In genomic region chr4:138311595-138311994, GRCm38 (mm10) we compare ENCODE assay signal across 8 mouse cellular contexts. TPM values are rescaled to one million over a fixed set of nuclear protein-coding genes. Genes with fewer than 3 reads are reported as not detected.
A peak's percentile ranks its signal among the peaks of the same experiment; 100 is the strongest.
DNase-seq lines count a peak whose midpoint lies in the region; ATAC-seq and TF ChIP-seq lines count a peak whose summit lies in the region.

No protein-coding gene starts in this region.

- no peak overlapping the region for H3K27ac ChIP-seq in neural tube, embryonic 14.5 days (ENCODE audit: low read depth, low read length)
- H3K27ac ChIP-seq in neural tube, embryonic 15.5 days (replicated peaks) = no peak overlapping the region
- H3K27ac ChIP-seq in embryonic fibroblast, embryonic 13.5 days (ENCODE audit: insufficient read depth, low read length) = no peak overlapping the region
- peak overlapping the region; percentile 21; the same call in 1 of the 2 replicates for H3K27ac ChIP-seq in intestine, postnatal 0 days (ENCODE audit: low read depth, low read length)

- no peak overlapping the region for H3K4me2 ChIP-seq in neural tube, embryonic 14.5 days (ENCODE audit: low read depth, low read length)
- H3K4me2 ChIP-seq in neural tube, embryonic 15.5 days = no peak overlapping the region
- no peak overlapping the region for H3K4me2 ChIP-seq in intestine, postnatal 0 days (replicated peaks; ENCODE audit: low read depth)

- peak; percentile 61 for DNase-seq in adrenal gland, postnatal 10 days
- DNase-seq in lung, adult 18-20 months = peak; percentile 50 to 64
- peak; percentile 32 to 69 for DNase-seq in spleen, postnatal 10 days (ENCODE audit: low spot score in 2 of 2)
- DNase-seq in right cerebral cortex, postnatal 36 days (ENCODE audit: low spot score in 2 of 2) = no peak

- no peaks in the 10 kb centered on the region for H3K27me3 ChIP-seq in neural tube, embryonic 14.5 days (ENCODE audit: control insufficient read depth, insufficient read depth, low read length)
- no peaks in the 10 kb centered on the region for H3K27me3 ChIP-seq in neural tube, embryonic 15.5 days (replicated peaks)
- no peaks in the 10 kb centered on the region for H3K27me3 ChIP-seq in intestine, postnatal 0 days (replicated peaks; ENCODE audit: control insufficient read depth, insufficient read depth, low read length)

- no peaks in the 10 kb centered on the region for H3K9me3 ChIP-seq in neural tube, embryonic 14.5 days (ENCODE audit: control insufficient read depth, low read length)
- no peaks in the 10 kb centered on the region for H3K9me3 ChIP-seq in neural tube, embryonic 15.5 days (replicated peaks)
- no peaks in the 10 kb centered on the region for H3K9me3 ChIP-seq in intestine, postnatal 0 days (ENCODE audit: control insufficient read depth)

- no peaks in the 10 kb centered on the region for H3K4me1 ChIP-seq in neural tube, embryonic 14.5 days (ENCODE audit: control insufficient read depth, insufficient read depth, low read length)
- H3K4me1 ChIP-seq in neural tube, embryonic 15.5 days = peaks cover 11% of the 10 kb centered on the region
- H3K4me1 ChIP-seq in embryonic fibroblast, embryonic 13.5 days (ENCODE audit: control insufficient read depth, insufficient read depth, low read length) = no peaks in the 10 kb centered on the region
- no peaks in the 10 kb centered on the region for H3K4me1 ChIP-seq in intestine, postnatal 0 days (replicated peaks; ENCODE audit: control insufficient read depth, insufficient read depth, low read length)

- peaks cover 54% of the 10 kb centered on the region for H3K36me3 ChIP-seq in neural tube, embryonic 14.5 days (ENCODE audit: control insufficient read depth, insufficient read depth, low read length)
- peaks cover 83% of the 10 kb centered on the region for H3K36me3 ChIP-seq in neural tube, embryonic 15.5 days
- H3K36me3 ChIP-seq in intestine, postnatal 0 days (ENCODE audit: control insufficient read depth, insufficient read depth) = peaks cover 83% of the 10 kb centered on the region

- peak; percentile 86 for TF ChIP-seq CTCF in embryonic fibroblast, embryonic 13.5 days (IDR thresholded peaks at IDR 0.05; ENCODE audit: borderline replicate concordance, insufficient read depth, low read length)
- peak; percentile 92 for TF ChIP-seq CTCF in intestine, postnatal 0 days (IDR thresholded peaks at IDR 0.05; ENCODE audit: low read depth)

- 69% methylated on average over 8 of the region's 8 CpGs for WGBS in neural tube, embryonic 14.5 days
- WGBS in neural tube, embryonic 15.5 days = 71% methylated on average over 8 of the region's 8 CpGs
- WGBS in intestine, postnatal 0 days = 49% methylated on average over 8 of the region's 8 CpGs

- H3K4me3 ChIP-seq in neural tube, embryonic 14.5 days (ENCODE audit: low read depth, low read length) = no peak overlapping the region
- no peak overlapping the region for H3K4me3 ChIP-seq in neural tube, embryonic 15.5 days (replicated peaks)
- no peak overlapping the region for H3K4me3 ChIP-seq in embryonic fibroblast, embryonic 13.5 days (ENCODE audit: insufficient read depth, low read length)
- no peak overlapping the region for H3K4me3 ChIP-seq in intestine, postnatal 0 days (ENCODE audit: low read depth, low read length)

- ATAC-seq in neural tube, embryonic 14.5 days (ENCODE audit: low read depth) = peak; percentile 52; the same call in 1 of the 2 replicates
- no peak for ATAC-seq in neural tube, embryonic 15.5 days (ENCODE audit: low FRiP score)
- ATAC-seq in intestine, postnatal 0 days = peak; percentile 67

- no peak overlapping the region for H3K9ac ChIP-seq in neural tube, embryonic 14.5 days (replicated peaks; ENCODE audit: low read depth, low read length)
- H3K9ac ChIP-seq in neural tube, embryonic 15.5 days (replicated peaks) = no peak overlapping the region
- no peak overlapping the region for H3K9ac ChIP-seq in intestine, postnatal 0 days (ENCODE audit: low read depth, low read length)

- no peak for TF ChIP-seq POLR2A in embryonic fibroblast, embryonic 13.5 days (IDR thresholded peaks at IDR 0.05; ENCODE audit: low read depth, low read length)

RNA-seq across cellular contexts. Expression of gene Ddost, which starts 7.1 kb away (rescaled TPM):
- 190 and 208 TPM in 2 replicates for polyA plus RNA-seq in neural tube, embryonic 14.5 days (2014; fragmentation: Nextera tagmentation; extraction: Ambion mirVana)
- polyA plus RNA-seq in neural tube, embryonic 15.5 days (2015; fragmentation: Nextera tagmentation; extraction: Ambion mirVana) = 217 and 246 TPM in 2 replicates
- total RNA-seq in adrenal gland, postnatal 10 days (2021) = 100 to 1,000 TPM; 118 to 129 TPM
- polyA plus RNA-seq in embryonic fibroblast, embryonic 13.5 days (2011; ENCODE audit: insufficient read length, low read depth, missing spikeins) = 191 and 221 TPM in 2 replicates
- polyA plus RNA-seq in intestine, postnatal 0 days (2015; fragmentation: Nextera tagmentation; extraction: Ambion mirVana) = 177 and 178 TPM in 2 replicates

RNA-seq across cellular contexts. Expression of gene Pink1, which starts 14.5 kb away (rescaled TPM):
- 49.0 and 67.6 TPM in 2 replicates for polyA plus RNA-seq in neural tube, embryonic 14.5 days (2014; fragmentation: Nextera tagmentation; extraction: Ambion mirVana)
- polyA plus RNA-seq in neural tube, embryonic 15.5 days (2015; fragmentation: Nextera tagmentation; extraction: Ambion mirVana) = 87.9 and 103 TPM in 2 replicates
- 100 to 1,000 TPM; 171 to 188 TPM for total RNA-seq in adrenal gland, postnatal 10 days (2021)
- 17.5 and 19.1 TPM in 2 replicates for polyA plus RNA-seq in embryonic fibroblast, embryonic 13.5 days (2011; ENCODE audit: insufficient read length, low read depth, missing spikeins)
- polyA plus RNA-seq in intestine, postnatal 0 days (2015; fragmentation: Nextera tagmentation; extraction: Ambion mirVana) = 65.8 and 71.7 TPM in 2 replicates

RNA-seq across cellular contexts. Expression of gene Cda, which starts 56.2 kb away (rescaled TPM):
- 7.9 and 8.5 TPM in 2 replicates for polyA plus RNA-seq in neural tube, embryonic 14.5 days (2014; fragmentation: Nextera tagmentation; extraction: Ambion mirVana)
- polyA plus RNA-seq in neural tube, embryonic 15.5 days (2015; fragmentation: Nextera tagmentation; extraction: Ambion mirVana) = 10.1 and 11.9 TPM in 2 replicates
- 10 to 100 TPM; 12.3 to 13.4 TPM for total RNA-seq in adrenal gland, postnatal 10 days (2021)
- polyA plus RNA-seq in embryonic fibroblast, embryonic 13.5 days (2011; ENCODE audit: insufficient read length, low read depth, missing spikeins) = 1.0 and 1.2 TPM in 2 replicates
- 37.5 and 41.7 TPM in 2 replicates for polyA plus RNA-seq in intestine, postnatal 0 days (2015; fragmentation: Nextera tagmentation; extraction: Ambion mirVana)

Comparison
In these comparisons a context has a peak if more than half of its experiments do, and no peak if none do; other contexts are left out.
1. DNase-seq: peak in adrenal gland, postnatal 10 days (single experiment), lung, adult 18-20 months (2 of 2) and spleen, postnatal 10 days (2 of 2); none in right cerebral cortex, postnatal 36 days (0 of 2).